Mouse (Mus musculus): ENCODE measurements around the gene Dach1. TPM values are rescaled to one million over a fixed set of nuclear protein-coding genes. Genes with fewer than 3 reads are reported as not detected.

Gene Dach1
- total RNA-seq, 2 experiments from 2014 or later, result 13.4 to 14.3 TPM

- intact Hi-C loops (cut with DNase I), result no loop called here
- DNase-seq, result no peak
Observed at GRCm38 (mm10) chr14:98048403-98048802, 121.2 kb downstream of the Dach1 start.

- DNase-seq, result no peak
- intact Hi-C loops (cut with DNase I), result no loop called here
Observed at GRCm38 (mm10) chr14:98047670-98048069, 121.9 kb downstream of the Dach1 start.

- intact Hi-C loops (cut with DNase I), result no loop called here
- no peak for DNase-seq
Observed at GRCm38 (mm10) chr14:98046960-98047359, 122.6 kb downstream of the Dach1 start.

GRCm38 (mm10) chr14:98038524-98038923 lies 131.0 kb downstream of the Dach1 start:
- intact Hi-C loops (cut with DNase I), result no loop called here
- DNase-seq, result no peak

GRCm38 (mm10) chr14:98037175-98037574 lies 132.4 kb downstream of the Dach1 start:
- intact Hi-C loops (cut with DNase I), result no loop called here
- no peak for DNase-seq

- DNase-seq, result no peak
- intact Hi-C loops (cut with DNase I), result no loop called here
Observed at GRCm38 (mm10) chr14:98035261-98035660, 134.3 kb downstream of the Dach1 start.

- intact Hi-C loops (cut with DNase I), result no loop called here
- DNase-seq, result no peak
Observed at GRCm38 (mm10) chr14:98023540-98023939, 146.0 kb downstream of the Dach1 start.

GRCm38 (mm10) chr14:98014053-98014452 lies 155.5 kb downstream of the Dach1 start:
- no peak for DNase-seq
- intact Hi-C loops (cut with DNase I), result no loop called here

GRCm38 (mm10) chr14:98008501-98008900 lies 161.1 kb downstream of the Dach1 start:
- intact Hi-C loops (cut with DNase I), result no loop called here
- no peak for DNase-seq

GRCm38 (mm10) chr14:98002021-98002680 lies 167.4 kb downstream of the Dach1 start:
- intact Hi-C loops (cut with DNase I), result no loop called here

GRCm38 (mm10) chr14:97998584-97998983 lies 171.0 kb downstream of the Dach1 start:
- DNase-seq, result no peak
- intact Hi-C loops (cut with DNase I), result no loop called here

More at GRCm38 (mm10) chr14:98002021-98002680, 167.4 kb downstream of the Dach1 start:
- DNase-seq, result no peak

GRCm38 (mm10) chr14:97983251-97983650 lies 186.3 kb downstream of the Dach1 start:
- intact Hi-C loops (cut with DNase I), result no loop called here
- DNase-seq, result no peak

GRCm38 (mm10) chr14:97982676-97983075 lies 186.9 kb downstream of the Dach1 start:
- intact Hi-C loops (cut with DNase I), result no loop called here
- no peak for DNase-seq

GRCm38 (mm10) chr14:97980879-97981278 lies 188.7 kb downstream of the Dach1 start:
- intact Hi-C loops (cut with DNase I), result no loop called here
- no peak for DNase-seq

- intact Hi-C loops (cut with DNase I), result no loop called here
- no peak for DNase-seq
Observed at GRCm38 (mm10) chr14:97976091-97976490, 193.5 kb downstream of the Dach1 start.

GRCm38 (mm10) chr14:97975447-97975846 lies 194.1 kb downstream of the Dach1 start:
- DNase-seq, result no peak
- intact Hi-C loops (cut with DNase I), result no loop called here

GRCm38 (mm10) chr14:97964543-97965069 lies 205.0 kb downstream of the Dach1 start:
- DNase-seq, result no peak
- intact Hi-C loops (cut with DNase I), result no loop called here

- DNase-seq, result no peak
- intact Hi-C loops (cut with DNase I), result no loop called here
Observed at GRCm38 (mm10) chr14:97963624-97964023, 205.9 kb downstream of the Dach1 start.

- intact Hi-C loops (cut with DNase I), result no loop called here
- DNase-seq, result no peak
Observed at GRCm38 (mm10) chr14:97956356-97956755, 213.2 kb downstream of the Dach1 start.

- intact Hi-C loops (cut with DNase I), result no loop called here
- DNase-seq, result no peak
Observed at GRCm38 (mm10) chr14:97945471-97945870, 224.1 kb downstream of the Dach1 start.

- intact Hi-C loops (cut with DNase I), result no loop called here
- no peak for DNase-seq
Observed at GRCm38 (mm10) chr14:97944643-97945268, 224.8 kb downstream of the Dach1 start.

- intact Hi-C loops (cut with DNase I), result no loop called here
- DNase-seq, result no peak
Observed at GRCm38 (mm10) chr14:97942361-97942760, 227.2 kb downstream of the Dach1 start.
